Mouse (Mus musculus) liver, postnatal 0 days (tissue): Measurements from ENCODE around the gene Ros1.

Experiments
- CTCF ChIP-seq: sonication (generic); IDR thresholded peaks from 2 replicates; pipeline ENCODE4 v1.5.1; 2016; ENCODE audit warnings: antibody characterized with exemption, low read depth
- EP300 ChIP-seq: IDR thresholded peaks from 2 replicates; pipeline ENCODE4 v1.6.1; 2016; ENCODE audit warnings: antibody characterized with exemption, low read depth, mild to moderate bottlenecking

GRCm38 (mm10) chr10:52169841-52170240, 25.2 kb downstream of the Ros1 start:
- no peak for TF ChIP-seq EP300
- no peak for TF ChIP-seq CTCF
